Mouse (Mus musculus): Measurements from ENCODE around the gene Fam219b.

DNA sequence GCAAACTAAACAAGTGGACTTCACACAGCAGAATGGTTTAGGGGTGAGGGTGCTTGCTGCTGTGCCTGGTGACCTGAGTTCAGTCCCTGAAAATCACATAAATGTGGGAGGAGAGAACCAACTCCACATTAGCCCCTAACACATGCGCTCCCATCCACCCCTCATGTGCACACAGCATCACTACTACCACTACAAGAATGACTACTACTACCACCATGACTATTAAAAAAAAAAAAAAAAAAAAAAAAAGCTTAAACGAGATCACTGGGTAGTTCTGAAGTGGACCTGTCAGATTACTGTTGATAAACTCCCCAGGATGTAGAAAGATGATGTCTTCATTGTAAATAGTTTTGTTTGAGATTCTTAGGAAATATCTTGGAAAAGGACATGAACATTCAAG lies 22.2 kb downstream of the Fam219b start:
- TF ChIP-seq POLR2A (IDR thresholded peaks at IDR 0.05; ENCODE audit: borderline replicate concordance, insufficient read depth, low read length) (no peak), CTCF (IDR thresholded peaks at IDR 0.05; ENCODE audit: borderline replicate concordance, insufficient read depth, low read depth, low read length) (no peak)

Data from cerebellum, adult 2 months (tissue).